Mouse (Mus musculus) gastrocnemius, adult 18-20 months (tissue): Measurements from ENCODE around the gene Eefsec. TPM values are rescaled to one million over a fixed set of nuclear protein-coding genes. Genes with fewer than 3 reads are reported as not detected.

Experiments
- DNase-seq: peaks from one replicate; pipeline ENCODE4 v3.0.0; 2021; ENCODE audit warnings: low spot score
- total RNA-seq, 2 experiments: library from RNA; stranded (reverse); gene quantifications; 2 replicates each; pipeline ENCODE4 v1.2.3; 2021

Gene Eefsec
- total RNA-seq, 2 experiments from 2014 or later: 7.1 to 7.6 TPM

DNA sequence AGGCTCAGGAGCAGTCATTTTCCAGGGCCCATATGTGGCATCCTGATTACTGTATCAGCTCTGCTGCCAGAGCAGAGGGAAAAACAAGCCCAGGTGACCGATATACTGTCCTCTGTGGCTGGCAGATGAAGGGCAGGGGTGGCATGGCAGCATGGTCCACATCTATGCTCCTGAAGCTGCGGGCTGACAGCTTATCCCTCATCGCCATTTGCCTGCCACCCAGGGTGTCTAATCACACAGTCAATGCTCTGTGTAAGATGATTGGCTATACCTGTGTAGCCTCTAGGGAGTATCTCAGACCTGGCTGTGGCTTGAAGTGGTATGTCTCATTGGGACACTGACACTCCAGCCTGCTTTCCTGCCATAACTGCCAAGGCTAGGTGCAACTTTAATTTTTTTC is 180.3 kb downstream of the Eefsec start:
- DNase-seq: no peak

DNA sequence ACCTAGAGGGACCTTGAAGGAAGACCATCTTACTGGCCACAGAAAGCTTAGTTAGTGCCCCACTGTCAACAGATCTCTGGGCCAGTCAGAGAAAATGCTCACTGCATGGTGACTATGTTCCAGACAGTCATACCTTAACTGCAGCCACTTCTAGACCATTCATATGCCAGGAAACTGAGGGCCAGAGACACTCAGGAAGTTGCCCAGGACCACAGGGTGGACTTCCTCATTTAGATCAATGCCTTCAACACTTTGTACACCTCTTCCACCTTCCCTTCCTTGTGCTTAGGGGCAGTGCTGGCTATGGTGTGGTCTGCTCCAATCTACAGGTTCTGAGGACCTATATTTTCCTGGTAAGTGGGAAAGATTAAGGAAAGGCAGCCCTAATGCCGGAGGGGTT is 181.0 kb downstream of the Eefsec start:
- no peak for DNase-seq

DNA sequence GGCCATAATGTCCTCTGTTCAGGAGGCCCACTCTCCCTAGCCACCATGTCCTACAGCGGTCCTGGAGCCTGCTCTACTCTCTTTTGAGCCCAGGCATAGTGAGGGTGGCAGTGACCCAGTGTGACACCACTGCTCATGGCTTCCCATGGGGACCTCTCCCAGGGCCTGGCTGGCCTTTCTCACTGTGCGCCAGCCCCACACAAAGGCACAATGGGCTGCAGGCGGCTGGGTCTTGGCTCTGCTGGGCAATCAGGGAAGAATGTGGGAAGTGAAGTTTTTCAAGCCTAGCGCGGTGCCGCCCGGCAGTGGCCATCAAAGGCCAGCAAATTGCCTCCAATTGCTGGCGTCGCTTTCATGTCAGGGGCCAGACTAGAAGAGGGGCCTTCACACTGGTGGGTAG is 184.2 kb downstream of the Eefsec start:
- DNase-seq: no peak

DNA sequence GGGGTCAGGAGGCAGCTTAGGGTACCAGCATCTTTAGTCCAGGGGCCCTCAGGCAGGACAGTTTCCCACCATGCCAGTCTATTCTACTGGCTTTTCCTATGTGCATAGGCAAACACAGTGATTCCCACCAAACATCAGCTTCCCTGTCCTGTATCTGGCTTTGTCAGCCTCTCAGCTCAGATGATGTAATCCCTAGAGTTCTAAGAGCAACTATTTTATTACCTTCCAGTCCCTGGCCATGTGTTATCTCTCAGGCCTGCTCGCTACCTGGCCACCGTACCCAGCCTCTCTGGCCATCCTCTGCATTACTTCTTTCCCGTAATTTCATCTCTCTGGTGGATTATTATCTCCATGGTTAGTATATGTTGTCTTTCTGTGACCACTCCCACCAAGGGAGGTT is 185.7 kb downstream of the Eefsec start:
- no peak for DNase-seq

DNA sequence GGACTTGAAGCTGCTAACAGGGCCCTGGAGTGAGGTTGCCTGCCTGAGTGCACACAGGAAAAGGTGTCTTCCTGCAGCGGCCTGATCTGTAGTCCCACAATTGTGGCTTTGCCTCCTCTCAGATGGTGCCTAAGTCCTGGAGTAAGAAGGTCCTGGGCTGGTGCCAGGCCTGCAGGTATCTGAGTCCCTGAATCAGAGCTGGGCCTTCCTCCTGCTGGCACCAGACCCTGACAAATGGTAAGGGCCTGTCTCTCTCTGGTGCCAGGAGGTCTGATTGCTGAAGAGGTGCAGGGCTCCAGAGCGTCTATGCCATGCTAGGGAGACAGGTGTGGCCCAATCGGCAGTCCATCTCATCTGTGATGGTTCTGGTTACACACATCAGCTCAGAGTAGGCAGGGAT is 186.7 kb downstream of the Eefsec start:
- no peak for DNase-seq

DNA sequence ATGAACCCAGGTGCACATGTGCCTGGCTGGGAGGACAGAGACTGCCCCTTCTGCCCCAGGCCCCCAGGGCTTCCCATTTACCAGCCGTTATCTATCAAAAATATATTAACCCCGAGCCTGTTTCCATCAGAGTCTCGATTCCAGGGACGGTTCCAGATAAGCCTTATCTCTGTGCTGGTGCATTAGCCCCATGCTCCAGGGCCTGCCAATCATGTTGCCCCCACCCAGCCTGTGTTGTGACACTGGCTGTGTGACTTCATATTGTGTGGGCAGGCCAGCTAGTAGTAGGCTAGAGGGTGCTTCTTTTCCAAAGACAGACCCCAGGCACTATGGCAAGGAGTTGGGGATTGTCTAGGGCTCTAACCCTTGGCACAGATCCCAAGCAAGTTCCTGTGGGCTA is 190.9 kb downstream of the Eefsec start:
- DNase-seq: no peak

DNA sequence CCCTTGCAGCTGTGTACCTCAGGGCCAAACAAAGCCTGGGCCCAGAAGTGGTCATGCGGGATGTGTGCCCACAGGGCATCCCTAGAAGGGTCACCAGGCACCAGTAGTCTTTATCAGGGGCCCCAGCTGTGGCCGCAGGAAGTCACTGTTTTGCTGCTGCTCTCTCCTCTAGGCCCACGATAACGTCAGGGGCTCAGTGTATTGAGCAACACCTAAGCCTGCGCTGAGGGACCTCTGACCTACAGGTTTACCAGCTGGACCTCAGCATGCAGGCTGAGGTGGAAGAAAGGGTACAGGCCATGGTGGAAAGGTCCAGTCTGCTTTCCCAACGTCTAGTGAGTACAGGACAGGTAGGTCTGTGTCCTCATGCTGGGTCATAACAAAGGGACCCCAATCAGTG is 192.3 kb downstream of the Eefsec start:
- DNase-seq: no peak

DNA sequence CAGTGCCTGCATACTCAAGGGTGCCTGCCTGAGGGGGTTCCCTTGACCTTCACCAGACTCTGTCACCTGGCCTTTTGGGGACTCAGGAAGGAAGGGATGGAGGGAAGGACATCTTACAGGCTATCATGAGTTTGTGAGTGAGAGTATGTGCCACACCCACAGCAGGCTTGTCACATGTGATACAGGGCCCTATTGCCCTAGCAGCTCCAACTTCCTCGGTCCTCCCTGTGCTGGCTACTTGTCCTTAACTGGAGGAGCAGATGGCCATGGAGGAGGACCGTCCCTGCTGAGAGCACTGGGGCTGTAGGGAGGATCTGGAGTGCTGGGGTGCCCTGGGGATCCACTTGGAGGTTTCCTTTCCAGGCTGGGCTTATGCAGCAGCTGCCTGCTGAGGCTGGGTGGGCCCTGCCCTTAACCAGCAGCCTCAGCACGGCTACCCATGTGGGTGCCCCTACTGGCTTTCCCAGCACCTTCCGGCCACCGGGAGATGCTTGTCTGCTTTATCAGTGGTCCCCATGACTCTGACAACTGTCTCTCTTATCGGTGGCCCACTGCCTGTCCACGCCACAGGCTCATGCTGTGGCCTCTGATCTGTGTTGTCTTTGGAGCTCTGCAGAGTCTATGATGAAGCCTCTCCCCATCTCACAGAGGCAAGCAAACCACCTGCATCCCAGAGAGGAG is 194.4 kb downstream of the Eefsec start:
- DNase-seq: no peak

DNA sequence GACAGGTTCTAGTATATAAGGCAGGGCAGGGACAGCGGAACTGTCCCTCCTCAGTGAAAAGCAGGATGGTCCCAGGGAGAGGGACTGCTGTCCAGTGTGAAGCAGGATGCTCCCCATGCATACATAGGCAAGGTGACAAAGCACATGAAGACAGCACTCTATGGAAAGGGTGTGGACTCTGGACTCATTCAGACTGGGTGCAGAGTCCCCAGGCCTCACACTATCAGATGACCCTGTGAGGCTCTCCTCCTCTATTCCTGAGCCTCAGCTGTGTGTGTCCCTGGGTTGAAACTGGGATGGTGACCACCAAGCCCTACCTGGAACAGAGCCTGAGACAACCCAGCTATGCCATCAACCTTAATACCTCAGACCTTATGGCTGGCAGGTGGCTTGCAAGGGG is 194.9 kb downstream of the Eefsec start:
- DNase-seq: no peak

DNA sequence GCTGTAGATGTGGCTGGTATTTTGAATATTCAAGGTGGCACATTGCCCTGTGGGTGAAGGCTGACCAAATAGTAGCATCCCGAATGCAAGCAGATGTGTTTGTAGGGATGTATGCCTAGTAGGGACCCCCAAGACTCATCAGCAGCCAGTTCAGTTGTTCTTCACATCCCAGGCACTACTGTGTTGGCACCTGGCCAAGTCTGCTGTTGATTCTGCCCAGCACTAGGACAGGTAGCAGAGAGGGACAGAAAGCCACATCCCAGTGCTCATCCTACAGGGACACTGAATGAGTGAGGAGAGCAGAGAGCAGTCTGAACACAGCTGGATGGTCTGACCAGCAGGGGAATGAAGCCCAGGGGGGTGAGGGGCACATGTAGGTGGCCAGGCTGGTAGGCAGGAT is 197.1 kb downstream of the Eefsec start:
- DNase-seq: no peak

DNA sequence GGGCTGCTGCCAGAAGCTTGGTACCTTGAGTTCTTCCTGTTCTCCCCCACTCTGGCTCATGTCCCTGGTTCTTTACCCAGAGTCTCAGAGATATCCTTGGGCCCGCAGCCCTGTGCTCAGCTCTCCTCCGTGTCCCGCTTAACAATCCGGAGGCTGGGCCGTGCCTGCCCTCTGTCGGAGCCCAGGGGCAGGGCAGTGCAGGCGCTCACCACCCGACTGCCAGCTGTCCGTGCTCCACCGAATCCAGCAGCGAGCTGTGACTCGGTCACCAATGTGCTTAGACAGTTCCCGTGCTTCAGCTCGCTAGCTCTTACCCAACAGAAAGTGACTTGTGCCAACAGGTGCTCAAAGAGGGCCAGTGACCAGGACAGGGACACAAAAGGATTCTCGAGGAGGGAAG is 203.7 kb downstream of the Eefsec start:
- DNase-seq: peak; percentile 63

DNA sequence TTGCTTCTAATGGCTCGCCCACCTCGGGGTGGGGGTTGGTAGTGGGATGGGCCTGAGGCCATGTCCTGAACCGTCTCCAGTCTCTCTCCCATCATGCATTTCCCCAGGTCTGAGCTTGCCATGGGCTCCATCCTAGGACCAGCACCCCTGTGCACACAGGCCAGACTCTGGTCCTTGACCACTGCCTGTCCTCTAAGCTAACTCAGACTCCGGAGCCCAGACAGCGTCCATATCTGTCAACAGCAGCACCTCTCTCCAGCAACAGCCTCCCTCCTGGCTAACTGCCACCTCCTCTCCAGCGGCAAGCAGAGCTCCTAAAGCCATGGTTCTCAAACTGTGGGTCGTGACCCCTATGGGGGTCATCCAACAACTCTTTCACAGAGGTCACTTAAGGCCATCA is 209.8 kb downstream of the Eefsec start:
- DNase-seq: no peak

DNA sequence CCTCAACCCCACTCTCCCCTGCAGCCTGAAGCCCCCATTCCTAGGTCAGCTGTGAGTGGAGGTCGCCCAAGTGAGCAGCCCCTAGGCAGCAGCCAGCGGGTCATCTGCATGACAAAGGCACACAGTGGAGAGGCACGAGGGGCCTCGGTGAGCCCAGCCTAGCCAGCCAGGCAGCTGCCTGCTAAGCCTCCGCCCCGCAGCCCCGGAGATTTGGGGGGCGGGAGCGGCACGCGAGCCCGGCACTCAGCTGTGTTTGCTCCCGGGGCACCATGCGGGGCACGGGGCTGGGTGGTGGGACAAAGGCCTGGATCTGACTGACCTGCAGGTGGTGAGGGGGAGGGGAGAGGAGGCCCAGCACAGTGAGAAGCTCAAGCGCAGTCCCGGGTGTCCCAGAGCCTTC is 210.4 kb downstream of the Eefsec start:
- no peak for DNase-seq

DNA sequence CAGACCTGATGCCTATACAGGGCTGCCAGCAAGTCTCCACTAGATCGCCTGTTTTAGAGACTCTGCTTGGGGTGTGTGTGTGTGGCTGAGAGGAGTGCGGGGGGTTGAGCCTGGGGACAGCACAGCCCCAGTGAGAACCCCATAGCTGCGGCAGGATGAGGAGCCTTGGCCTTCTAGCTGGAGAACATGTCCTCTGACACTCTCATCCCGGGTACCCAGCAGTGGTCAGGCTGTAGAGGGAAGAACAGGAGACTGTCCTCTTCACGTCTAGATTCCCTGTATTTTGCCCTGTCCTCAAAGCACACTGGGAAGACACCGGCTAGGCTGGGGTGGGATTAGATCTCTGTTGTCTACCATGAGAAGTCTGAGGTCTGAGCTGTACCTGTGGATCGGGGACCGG is 210.9 kb downstream of the Eefsec start:
- no peak for DNase-seq

DNA sequence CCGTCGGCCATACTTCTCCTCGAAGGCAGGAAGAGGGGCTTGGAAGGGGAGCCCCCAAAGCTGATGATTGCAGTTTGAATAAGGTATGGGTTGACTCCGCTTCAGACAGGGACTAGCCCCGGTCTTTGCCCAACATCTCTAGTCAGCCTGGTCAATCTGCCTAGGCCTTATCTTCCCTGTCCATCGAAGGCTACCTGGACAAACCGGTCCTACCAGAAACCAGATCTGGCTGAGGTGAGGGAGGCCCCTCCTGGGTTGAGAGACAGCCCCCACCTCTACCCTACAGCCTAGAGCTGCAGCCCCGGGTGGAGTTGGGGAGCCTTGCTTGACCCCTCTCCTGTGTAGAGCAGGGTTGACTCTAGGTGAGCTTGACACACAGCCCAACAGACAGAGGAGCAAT is 212.3 kb downstream of the Eefsec start:
- no peak for DNase-seq

DNA sequence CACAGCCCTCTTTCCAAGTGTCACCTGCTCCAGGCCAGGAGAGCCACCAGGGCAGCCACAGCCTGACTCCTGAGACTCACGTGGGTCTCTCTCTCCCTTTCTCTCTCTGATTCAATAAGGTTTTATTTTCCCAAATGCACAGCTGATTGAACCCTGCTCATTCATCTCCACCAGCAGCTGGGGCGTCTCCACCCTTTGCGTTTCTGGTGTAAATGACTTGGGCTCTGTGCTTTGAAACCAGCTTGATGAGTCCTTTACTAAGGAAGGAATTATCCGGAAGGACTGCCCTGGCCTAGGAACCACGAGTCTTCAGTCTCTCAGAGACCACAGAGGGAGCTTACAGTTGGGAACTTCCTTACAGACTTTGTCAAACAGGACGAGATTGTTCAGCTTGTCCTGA is 214.1 kb downstream of the Eefsec start:
- DNase-seq: no peak

DNA sequence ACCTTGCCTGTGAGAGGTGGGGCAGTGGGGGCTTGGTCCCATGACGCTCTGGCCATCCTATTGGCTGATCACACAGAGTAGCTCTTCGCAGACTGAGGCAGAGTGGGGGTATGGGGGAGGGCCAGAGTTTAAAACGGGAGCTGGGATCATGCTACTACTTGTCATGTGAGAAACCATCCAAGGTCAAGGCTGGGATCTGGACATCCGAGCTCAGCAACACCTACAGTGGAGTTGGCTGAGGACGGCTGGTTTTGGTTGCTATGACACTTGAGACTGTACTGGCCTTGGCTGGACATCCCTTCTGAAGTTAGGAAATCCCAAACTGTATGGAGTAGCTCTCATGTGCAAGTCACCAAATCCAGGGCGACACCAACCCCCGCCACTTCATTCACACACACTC is 214.5 kb downstream of the Eefsec start:
- DNase-seq: peak; percentile 73

DNA sequence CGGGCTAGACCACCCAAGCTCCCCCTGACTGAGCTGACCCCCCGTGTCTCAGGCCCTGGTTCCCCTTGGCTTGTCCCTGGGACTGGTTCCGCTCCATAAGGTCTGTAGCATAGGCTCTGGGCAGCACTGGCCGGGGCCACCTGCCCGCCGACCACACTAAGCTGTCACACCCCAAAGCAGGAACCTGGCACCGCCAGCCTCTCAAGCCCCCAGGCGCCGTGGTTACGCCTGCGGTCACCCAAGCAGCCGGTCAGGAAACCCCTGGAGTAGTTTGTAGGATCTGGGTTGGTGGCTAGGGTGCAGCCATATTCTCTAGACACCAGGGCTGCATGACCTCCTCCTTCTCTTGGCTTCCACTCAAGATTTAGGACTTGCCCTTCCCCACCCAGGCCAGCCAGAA is 217.1 kb downstream of the Eefsec start:
- DNase-seq: no peak

DNA sequence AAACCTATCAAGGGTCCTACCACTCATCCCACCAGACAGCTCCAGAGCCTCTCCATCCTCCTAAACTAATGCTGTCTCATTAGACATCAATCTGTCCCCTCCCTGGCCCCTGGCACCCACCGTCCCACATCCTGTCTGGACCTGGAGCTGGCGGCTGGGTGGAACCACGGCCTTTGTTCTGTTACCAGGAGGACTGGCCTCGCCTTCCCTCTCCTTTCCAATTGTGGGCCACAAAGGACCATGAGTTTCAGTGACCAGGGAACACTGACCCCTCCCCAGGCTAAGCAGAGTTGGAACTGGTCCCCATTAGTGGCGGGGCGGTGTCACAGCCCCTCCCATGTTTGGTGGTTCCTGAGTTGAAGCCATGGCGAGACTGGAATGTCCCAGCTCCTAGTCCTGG is 218.8 kb downstream of the Eefsec start:
- DNase-seq: no peak

DNA sequence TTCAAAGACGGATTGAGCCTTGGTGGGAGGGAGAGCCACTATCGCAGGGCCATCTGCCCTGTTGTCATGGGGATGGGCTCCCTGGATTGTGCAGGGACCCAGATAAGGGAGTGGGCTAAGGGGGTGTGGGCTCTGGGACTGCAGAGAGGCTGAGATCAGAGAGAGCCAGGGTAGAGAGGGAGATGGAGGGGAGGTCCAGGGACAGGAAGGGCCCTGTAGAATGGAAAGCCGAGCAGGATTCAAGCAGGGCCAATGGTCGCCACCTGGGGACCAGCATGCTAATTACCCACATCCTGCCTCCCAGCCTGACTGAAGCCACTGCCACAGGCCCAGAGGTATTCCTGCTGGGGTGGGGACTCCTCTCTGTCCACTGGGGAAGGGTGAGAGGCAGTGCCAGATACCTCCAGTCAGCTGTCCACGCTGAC is 219.8 kb downstream of the Eefsec start:
- no peak for DNase-seq

DNA sequence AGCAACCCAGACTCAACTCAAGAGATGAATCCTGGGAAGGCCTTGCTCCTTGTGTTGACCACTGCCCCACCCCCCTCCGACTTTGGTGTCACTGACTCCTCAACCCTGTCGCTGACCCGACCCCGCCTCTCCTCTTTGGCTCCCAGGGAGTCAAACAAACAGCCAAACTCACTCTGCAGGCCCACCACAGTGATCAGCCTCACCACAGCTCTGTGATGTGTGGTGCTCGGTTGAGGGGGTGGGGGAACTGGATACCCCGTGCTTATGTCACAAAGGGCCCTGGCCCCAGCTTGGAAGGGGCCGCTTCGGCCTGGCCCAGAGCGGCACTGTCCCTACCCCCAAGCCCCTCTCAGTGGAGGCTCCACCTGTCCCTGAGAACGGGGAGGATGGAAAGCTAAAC is 224.4 kb downstream of the Eefsec start, which contains the start of gene Dnajb8:
TSS of gene Dnajb8 (plus strand) at position 301 of the 400 bp plus-strand sequence.
- DNase-seq: no peak

DNA sequence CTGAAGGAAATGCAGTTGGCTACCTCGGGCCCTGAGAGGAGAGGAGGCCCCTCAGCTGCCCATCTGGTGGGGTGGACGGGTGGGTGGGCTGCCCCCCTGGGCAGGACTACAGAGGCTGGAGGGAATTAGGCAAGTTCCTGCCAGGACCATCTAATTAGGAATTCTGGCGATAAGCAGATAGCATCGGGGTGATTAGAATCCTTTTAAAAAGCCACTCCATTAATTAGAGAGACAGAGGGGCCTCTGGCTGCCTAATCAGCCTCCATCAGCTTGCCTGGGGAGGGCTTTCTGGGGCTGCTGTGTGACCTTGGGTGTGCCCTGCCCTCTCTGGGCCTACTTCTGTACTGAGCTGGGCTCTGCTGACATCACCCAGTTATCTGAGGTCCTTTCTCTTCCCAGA is 227.2 kb downstream of the Eefsec start:
- no peak for DNase-seq

DNA sequence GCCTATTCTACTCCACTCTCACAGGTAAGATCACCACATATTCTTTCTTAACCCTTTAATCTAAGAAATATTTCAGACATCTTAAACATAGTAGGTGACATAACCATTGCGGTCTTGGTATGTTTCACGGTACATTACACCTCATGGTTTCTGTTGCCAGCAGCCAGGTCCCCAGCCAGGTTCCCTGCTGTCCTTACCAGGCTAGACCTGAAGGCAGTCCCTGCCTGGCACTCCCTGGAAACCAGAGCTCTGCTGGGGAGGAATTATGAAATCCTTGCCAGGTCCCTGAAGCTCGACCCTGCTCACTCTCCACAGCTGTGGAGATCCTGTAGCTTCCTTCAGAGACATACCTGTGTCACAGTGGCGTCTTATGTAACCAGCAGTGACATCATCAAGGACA is 230.1 kb downstream of the Eefsec start:
- DNase-seq: no peak

DNA sequence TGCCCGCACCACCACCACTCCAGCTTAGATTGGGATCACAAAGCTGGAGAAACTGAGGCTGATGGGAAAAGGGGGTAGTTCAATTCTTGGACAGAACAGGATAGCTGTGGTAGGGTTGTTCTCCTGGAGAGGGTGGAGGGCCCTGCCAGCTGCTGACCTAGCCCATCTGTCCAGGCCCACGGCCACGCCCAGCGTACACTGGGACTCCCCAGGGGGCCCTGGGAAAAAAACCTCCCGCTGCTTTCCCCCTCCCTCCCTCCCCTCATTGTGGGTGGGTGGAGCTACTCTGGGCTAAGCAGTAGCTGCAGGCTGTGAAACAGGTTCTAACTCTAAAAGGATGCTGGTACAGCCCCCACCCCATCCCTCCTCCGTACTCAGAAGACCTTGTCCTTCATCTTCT is 230.5 kb downstream of the Eefsec start:
- no peak for DNase-seq
